Mouse (Mus musculus) heart, postnatal 36 days (tissue): ENCODE measurements at regions not wholly inside any gene's neighbourhood (a gene's known extent, or its start where the extent isn't known, plus 50 kb on each side); places are given as distances from the start of the nearest gene placed in this dataset.

Experiments used
- DNase-seq, 2 experiments: peaks; one replicate each; pipeline ENCODE4 v3.0.0; 2021 to 2022
- intact Hi-C: fragments of 180-260 bp; cut with DNase I; formaldehyde crosslinking; loops from one replicate; pipeline ENCODE4 v1.15.1; 2025

- intact Hi-C loops = no loop called here
- DNase-seq = no peak
Observed at GRCm38 (mm10) chr8:50387189-50387588, 1543.4 kb upstream of the Tenm3 start.

- no peak for DNase-seq
- intact Hi-C loops = no loop called here
Observed at GRCm38 (mm10) chr8:50383697-50384096, 1539.9 kb upstream of the Tenm3 start.

GRCm38 (mm10) chr8:50379745-50380144 lies 1536.0 kb upstream of the Tenm3 start:
- intact Hi-C loops = no loop called here
- DNase-seq = no peak

- DNase-seq = no peak
- intact Hi-C loops = no loop called here
Observed at GRCm38 (mm10) chr8:50373790-50374189, 1530.0 kb upstream of the Tenm3 start.

GRCm38 (mm10) chr8:50326485-50326884 lies 1482.7 kb upstream of the Tenm3 start:
- intact Hi-C loops = no loop called here
- no peak for DNase-seq

GRCm38 (mm10) chr8:50321356-50321963 lies 1477.7 kb upstream of the Tenm3 start:
- no peak for DNase-seq
- intact Hi-C loops = no loop called here

- intact Hi-C loops = no loop called here
- no peak for DNase-seq
Observed at GRCm38 (mm10) chr8:50316641-50317040, 1472.9 kb upstream of the Tenm3 start.

- DNase-seq = no peak
- intact Hi-C loops = no loop called here
Observed at GRCm38 (mm10) chr8:50310308-50310707, 1466.6 kb upstream of the Tenm3 start.

- no peak for DNase-seq
- intact Hi-C loops = no loop called here
Observed at GRCm38 (mm10) chr8:50300316-50300715, 1456.6 kb upstream of the Tenm3 start.

- DNase-seq = no peak
Observed at GRCm38 (mm10) chr8:50293501-50293900, 1449.8 kb upstream of the Tenm3 start.

GRCm38 (mm10) chr8:50292158-50292557 lies 1448.4 kb upstream of the Tenm3 start:
- DNase-seq = peak; percentile 2 to 29
- intact Hi-C loops = no loop called here

More at GRCm38 (mm10) chr8:50293501-50293900, 1449.8 kb upstream of the Tenm3 start:
- intact Hi-C loops = no loop called here

- no peak for DNase-seq
- intact Hi-C loops = no loop called here
Observed at GRCm38 (mm10) chr8:50276346-50276745, 1432.6 kb upstream of the Tenm3 start.

- no peak for DNase-seq
- intact Hi-C loops = no loop called here
Observed at GRCm38 (mm10) chr8:50264757-50265156, 1421.0 kb upstream of the Tenm3 start.
